Comparison of ENCODE assay signal across 18 mouse cellular contexts in the genomic region with DNA sequence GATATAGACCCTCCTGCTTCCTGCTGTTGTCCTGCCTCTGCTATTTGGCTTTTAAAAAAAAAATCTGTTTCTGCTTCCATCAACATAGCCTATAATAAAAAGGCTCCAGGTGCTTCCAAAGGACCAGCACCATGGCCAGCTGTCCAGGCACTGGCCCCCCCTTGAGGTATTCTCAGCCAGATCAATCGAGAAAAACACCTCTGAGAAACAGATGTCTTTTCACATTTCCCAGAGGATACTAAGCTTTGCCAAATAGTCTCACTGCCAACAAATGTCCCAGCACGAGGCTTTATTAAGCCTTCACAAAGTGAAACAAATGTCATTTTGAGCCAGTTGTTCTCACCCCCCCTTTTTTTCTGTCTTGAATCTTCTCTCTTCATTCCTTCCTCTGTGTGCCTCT.
A peak's percentile ranks its signal among the peaks of the same experiment; 100 is the strongest.
DNase-seq lines count a peak whose midpoint lies in the region; ATAC-seq and TF ChIP-seq lines count a peak whose summit lies in the region.
"Had no signal": no experiment of that assay in that cellular context is flagged by ENCODE, and none has a peak within 500 bp of the region (broad histone marks: within the 10 kb centered on the region; RNA-seq: fewer than 3 reads in every experiment).

No protein-coding gene starts in this region.

- no peak overlapping the region for H3K27ac ChIP-seq in forebrain, embryonic 14.5 days (ENCODE audit: low read depth, low read length)
- H3K27ac ChIP-seq in forebrain, embryonic 10.5 days, result no peak overlapping the region
- H3K27ac ChIP-seq: neural tube, embryonic 12.5 days had no signal

- DNase-seq in forebrain, embryonic 14.5 days (ENCODE audit: low spot score), result peak; percentile 78
- no peak for DNase-seq in forebrain, embryonic 10.5 days (ENCODE audit: extremely low spot score, low spot score)
- peak; percentile 72 for DNase-seq in left cerebral cortex, postnatal 4 days
- no peak for DNase-seq in left cerebral cortex, adult 8-10 months (ENCODE audit: low spot score in 2 of 2)
- DNase-seq in brain, embryonic 14.5 days (ENCODE audit: low read depth), result peak; percentile 84
- DNase-seq in forelimb bud, embryonic 11.5 days (ENCODE audit: low read depth, low spot score), result peak; percentile 27
- DNase-seq in right cerebral cortex, postnatal 4 days, result no peak
- DNase-seq: cerebellum, adult 9-11 months; gastrocnemius, postnatal 10 days; heart, adult 11 months; heart, postnatal 14 days; kidney, adult 8-10 months; kidney, postnatal 14 days; liver, postnatal 0 days; thymus, postnatal 14 days had no signal

- no peaks in the 10 kb centered on the region for H3K27me3 ChIP-seq in forebrain, embryonic 14.5 days (replicated peaks; ENCODE audit: control insufficient read depth, insufficient read depth, low read length)
- no peaks in the 10 kb centered on the region for H3K27me3 ChIP-seq in forebrain, embryonic 10.5 days (ENCODE audit: poor library complexity, severe bottlenecking)
- H3K27me3 ChIP-seq: heart, embryonic 12.5 days; neural tube, embryonic 12.5 days had no signal

- H3K9me3 ChIP-seq in forebrain, embryonic 14.5 days (replicated peaks; ENCODE audit: control insufficient read depth, low read length), result no peaks in the 10 kb centered on the region
- H3K9me3 ChIP-seq in forebrain, embryonic 10.5 days, result no peaks in the 10 kb centered on the region
- H3K9me3 ChIP-seq: heart, embryonic 12.5 days; neural tube, embryonic 12.5 days had no signal

- intact Hi-C loops in left cerebral cortex, postnatal 4 days (cut with DNase I), result no loop called here

- peaks cover 5% of the 10 kb centered on the region; the same call in 1 of the 2 replicates for H3K4me1 ChIP-seq in forebrain, embryonic 14.5 days (ENCODE audit: control insufficient read depth, insufficient read depth, low read length)
- H3K4me1 ChIP-seq in forebrain, embryonic 10.5 days, result no peaks in the 10 kb centered on the region
- H3K4me1 ChIP-seq: heart, embryonic 12.5 days; neural tube, embryonic 12.5 days had no signal

- H3K36me3 ChIP-seq in forebrain, embryonic 14.5 days (ENCODE audit: control insufficient read depth, insufficient read depth, low read length), result no peaks in the 10 kb centered on the region
- no peaks in the 10 kb centered on the region for H3K36me3 ChIP-seq in forebrain, embryonic 10.5 days (replicated peaks)
- H3K36me3 ChIP-seq: heart, embryonic 12.5 days; neural tube, embryonic 12.5 days had no signal

- no peak overlapping the region for H3K4me2 ChIP-seq in forebrain, embryonic 14.5 days (ENCODE audit: low read length)
- H3K4me2 ChIP-seq: heart, embryonic 12.5 days; neural tube, embryonic 12.5 days had no signal

- TF ChIP-seq CTCF in brain, embryonic 14.5 days (IDR thresholded peaks at IDR 0.05; ENCODE audit: borderline replicate concordance, extremely low read depth, insufficient read depth, insufficient read length), result no peak

- ATAC-seq in forebrain, embryonic 14.5 days, result peak; percentile 72
- ATAC-seq: inflammation-experienced regulatory T-cells, adult 6 months; liver, postnatal 0 days had no signal

- H3K9ac ChIP-seq in forebrain, embryonic 14.5 days (ENCODE audit: low read length), result no peak overlapping the region
- H3K9ac ChIP-seq: heart, embryonic 12.5 days; liver, postnatal 0 days; neural tube, embryonic 12.5 days had no signal

- WGBS in forebrain, embryonic 14.5 days, result 23% methylated on average over 2 of the region's 2 CpGs
- WGBS in forebrain, embryonic 10.5 days, result 58% methylated on average over 2 of the region's 2 CpGs

- no peak for TF ChIP-seq POLR2A in brain, embryonic 14.5 days (IDR thresholded peaks at IDR 0.05; ENCODE audit: borderline replicate concordance, extremely low read depth, insufficient read depth, insufficient read length, poor library complexity, severe bottlenecking)

- H3K4me3 ChIP-seq in forebrain, embryonic 14.5 days (ENCODE audit: low read depth, low read length), result no peak overlapping the region
- H3K4me3 ChIP-seq in forebrain, embryonic 10.5 days, result no peak overlapping the region
- H3K4me3 ChIP-seq: heart, embryonic 12.5 days; neural tube, embryonic 12.5 days had no signal

Comparison
In these comparisons a context has a peak if more than half of its experiments do, and no peak if none do; other contexts are left out.
1. DNase-seq: peak in forebrain, embryonic 14.5 days (single experiment), left cerebral cortex, postnatal 4 days (single experiment), brain, embryonic 14.5 days (single experiment) and forelimb bud, embryonic 11.5 days (single experiment); none in forebrain, embryonic 10.5 days (single experiment), left cerebral cortex, adult 8-10 months (0 of 2) and right cerebral cortex, postnatal 4 days (single experiment).